Mouse (Mus musculus) gastrocnemius, adult 18-20 months (tissue): Measurements from ENCODE around the gene Creb3l4. TPM values are rescaled to one million over a fixed set of nuclear protein-coding genes. Genes with fewer than 3 reads are reported as not detected.
"Not testable (repeated sequence)": the region's sequence is repeated elsewhere in the genome, so short reads cannot be mapped to it uniquely, and the experiment has no call there.

Experiments
- DNase-seq: peaks from one replicate; pipeline ENCODE4 v3.0.0; 2021; ENCODE audit warnings: low spot score
- long read RNA-seq, 2 experiments: library from polyadenylated mRNA; stranded (forward); transcript quantifications; one replicate each; pipeline ENCODE4 v2.0.0; 2021
- total RNA-seq, 2 experiments: library from RNA; stranded (reverse); gene quantifications; 2 replicates each; pipeline ENCODE4 v1.2.3; 2021

Creb3l4 gene
- total RNA-seq = not detected
- long read RNA-seq, experiment 1 = 0 reads
- long read RNA-seq, experiment 2 = 0 reads

DNA sequence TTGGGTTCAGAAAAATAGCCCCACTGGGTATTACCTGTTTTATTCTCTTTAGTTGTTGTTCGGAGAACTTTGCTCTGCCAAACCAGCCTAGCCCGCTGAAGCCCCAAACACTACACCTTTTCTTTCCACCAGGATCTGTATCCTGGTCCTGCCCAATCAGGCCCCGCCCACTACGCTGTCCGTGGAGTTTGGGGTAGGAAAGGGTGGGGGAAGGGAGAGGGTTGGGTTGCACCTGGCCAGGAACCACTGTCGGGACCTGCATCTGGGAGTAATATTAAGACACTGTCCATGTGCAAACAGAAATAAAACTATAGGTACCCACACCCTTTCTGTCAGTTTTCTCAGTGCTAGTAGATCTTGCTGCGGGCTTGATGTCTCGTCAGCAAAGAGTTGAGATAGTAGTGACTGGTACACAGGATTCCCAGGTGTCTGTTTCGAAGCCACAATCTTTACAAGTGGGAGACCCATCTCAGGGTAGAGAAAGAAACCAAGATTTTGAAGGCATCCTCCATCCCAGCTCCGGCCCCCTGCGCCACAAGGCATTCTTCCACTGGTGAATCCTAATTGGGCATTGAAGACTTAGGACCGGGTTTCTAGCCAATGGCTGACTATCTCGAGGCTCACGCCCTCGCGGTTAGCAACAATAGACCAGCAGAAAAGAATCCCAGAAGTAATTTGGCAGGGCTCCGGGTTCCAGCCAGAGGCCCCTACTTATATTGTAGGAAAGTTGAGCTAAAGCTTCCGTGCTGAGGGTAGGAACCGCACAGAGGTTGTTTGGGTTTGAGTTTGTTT is at the start of gene Creb3l4:
Gene Creb3l4 (minus strand): TSS at position 529 of the 792 bp plus-strand sequence.
- no peak for DNase-seq

DNA sequence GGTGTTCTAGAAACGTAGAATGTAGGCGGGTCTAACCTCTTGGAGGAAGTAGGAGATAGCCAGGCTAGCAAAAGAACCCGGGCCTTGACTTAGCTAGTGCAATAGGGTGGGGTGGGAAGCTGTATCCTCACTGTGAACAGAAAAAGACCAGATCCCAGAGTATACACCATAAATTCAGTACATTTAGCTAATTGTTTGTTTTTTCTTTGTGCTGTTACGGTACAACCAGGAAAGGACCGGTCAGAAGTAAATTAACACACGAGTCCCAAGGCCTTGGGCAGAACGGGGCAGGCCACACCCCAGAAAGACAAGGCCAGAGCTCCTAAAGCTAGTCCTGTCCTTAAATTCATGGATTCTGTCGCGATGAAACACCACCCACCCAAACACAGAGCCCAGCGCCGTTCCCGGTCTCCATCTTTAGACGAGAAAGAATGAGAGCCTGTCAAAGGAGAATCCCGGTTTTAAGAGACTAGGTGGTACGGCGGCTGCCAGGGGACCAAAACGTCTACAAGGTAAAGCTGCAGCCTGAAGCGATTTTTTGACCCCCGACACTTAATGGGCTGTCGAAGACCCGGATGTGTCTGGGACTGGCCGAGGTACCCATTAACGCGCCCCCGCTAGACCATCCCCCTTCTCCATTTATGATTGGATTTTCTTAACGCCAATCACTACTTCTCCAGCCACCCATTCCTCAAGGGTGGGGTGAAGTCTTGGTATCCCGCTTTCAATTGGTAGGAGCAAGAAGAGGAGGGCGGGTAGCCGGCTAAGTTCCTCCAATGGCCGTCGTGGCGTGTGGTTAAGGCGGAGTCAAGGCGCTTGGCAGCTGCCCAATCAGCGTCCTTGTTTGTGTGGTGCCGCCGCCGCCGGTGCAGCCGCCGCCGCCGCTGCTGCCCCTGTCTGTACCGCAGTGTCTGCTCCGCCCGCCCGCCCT is 49.3 kb upstream of the Creb3l4 start, which contains the start of gene Gatad2b:
Gene Gatad2b (plus strand): TSS at position 834 of the 931 bp plus-strand sequence.
- DNase-seq = peak; percentile 100

DNA sequence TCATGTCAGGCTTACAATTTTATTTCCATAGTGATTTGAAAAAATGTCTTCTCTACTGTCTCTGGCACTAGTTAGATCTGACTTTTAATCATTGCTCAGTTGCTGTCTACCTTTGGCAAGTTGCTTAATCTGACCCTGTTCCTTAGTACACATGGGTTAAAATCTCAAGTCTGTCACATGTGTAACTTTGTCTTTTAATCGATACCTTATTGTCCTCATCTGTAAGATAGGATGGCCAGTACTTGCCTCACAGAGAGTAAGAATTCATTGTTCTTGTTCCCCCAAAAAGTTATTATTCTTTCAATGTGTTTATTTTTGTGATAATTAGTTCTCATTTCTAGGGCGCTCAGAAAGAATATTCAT is 48.7 kb upstream of the Creb3l4 start:
- DNase-seq = no peak

DNA sequence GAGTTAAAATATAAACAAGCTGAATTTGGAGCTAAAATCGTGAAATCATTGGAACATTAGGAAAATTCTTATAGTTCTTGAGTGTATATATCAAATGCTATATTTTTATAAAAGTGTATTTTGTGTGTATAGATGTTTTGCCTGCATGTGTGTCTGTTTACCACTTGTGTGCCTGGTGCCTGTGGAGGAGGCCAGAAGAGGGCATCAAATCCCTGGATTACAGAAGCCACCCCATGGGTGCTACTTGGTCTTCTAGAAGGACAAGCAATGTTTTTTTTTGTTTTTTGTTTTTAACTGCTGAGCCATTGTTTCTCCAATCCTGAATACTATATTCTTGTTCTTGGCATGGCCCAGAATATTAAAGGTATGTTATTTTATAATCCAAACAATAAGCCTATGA is 47.3 kb upstream of the Creb3l4 start:
- no peak for DNase-seq

DNA sequence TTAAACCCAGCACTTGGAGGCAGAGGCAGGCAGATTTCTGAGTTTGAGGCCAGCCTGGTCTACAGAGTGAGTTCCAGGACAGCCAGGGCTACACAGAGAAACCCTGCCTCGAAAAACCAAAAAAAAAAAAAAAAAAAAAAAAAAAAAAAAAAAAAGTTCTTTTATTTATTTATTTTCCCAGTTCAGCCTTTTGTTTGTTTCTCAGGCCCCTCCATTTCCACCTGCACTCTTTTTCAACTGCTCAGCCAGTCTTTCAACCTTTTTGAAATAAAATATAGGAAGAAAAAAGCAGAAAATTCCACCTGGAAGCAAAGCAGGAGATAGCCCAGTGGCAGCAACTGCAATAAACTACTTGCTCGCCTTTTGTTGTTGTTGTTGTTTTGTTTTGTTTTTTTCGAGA is 46.1 kb upstream of the Creb3l4 start:
- DNase-seq = not testable (repeated sequence)

DNA sequence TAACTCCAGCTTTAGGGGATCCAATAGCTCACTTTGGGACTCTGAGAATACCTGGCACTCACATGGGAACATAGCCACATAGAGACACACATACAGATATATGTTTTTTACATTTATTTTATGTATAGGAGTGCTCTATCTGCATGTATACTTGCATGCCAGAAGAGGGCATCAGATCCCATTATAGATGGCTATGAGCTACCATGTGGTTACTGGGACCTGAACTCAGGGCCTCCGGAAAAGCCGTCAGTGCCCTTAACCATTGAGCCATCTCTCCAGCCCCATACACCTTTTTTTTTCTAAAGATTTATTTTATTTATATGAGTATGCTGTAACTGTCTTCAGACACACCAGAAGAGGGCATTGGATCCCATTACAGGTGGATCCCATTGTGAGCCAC is 40.8 kb upstream of the Creb3l4 start:
- DNase-seq = no peak

DNA sequence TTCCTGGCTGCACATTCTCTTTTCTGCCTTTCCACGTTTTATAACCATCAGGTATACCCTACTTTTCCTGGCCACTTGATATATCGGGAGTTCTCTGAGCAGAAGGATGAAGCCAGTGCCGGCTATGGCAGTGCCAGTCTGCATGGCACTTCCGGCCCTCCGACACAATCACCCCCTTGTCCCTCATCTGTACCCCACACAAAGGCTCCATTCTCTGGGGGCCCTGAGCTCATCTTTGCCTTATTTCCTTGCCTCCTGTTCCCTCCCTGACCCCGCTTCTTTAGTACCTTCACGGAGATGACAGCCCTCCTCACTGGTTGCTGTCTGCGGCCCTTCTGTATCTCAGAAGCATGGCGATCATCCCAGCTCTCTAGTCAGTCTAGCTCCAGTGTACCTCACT is 37.4 kb upstream of the Creb3l4 start:
- DNase-seq = no peak

DNA sequence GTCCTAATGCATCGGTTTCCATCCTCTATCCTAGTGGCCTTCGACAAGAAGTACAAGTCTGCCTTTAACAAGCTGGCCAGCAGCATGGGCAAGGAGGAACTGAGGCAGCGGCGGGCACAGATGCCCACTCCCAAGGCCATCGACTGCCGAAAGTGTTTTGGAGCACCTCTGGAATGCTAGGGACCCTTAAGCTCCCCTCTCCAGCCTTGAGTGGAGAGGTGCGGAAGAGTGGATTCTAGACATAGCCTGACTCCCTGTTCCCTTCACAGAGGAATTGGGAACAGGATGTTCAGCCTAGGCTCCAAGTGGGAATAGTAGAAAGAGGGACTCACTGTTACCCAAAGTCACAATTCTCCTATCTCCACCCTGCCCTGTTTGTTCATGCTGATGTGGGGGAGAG is 36.4 kb upstream of the Creb3l4 start:
- DNase-seq = no peak

DNA sequence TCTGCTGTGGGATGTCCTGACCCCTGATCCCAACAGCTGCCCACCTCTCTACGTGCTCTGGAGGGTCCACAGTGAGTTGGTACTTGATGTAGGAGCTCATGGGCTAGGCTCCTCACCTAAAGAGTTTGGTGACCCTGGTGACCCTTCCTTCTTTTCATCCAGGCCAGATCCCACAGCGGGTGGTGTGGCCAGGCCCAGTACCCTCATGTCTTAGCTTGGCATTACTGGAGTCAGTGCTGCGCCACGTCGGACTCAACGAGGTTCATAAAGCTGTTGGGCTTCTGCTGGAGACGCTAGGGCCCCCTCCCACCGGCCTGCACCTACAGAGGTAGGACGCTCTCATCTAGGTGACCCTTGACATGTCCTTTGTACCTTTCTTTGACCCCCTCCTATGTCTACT is 35.9 kb upstream of the Creb3l4 start:
- no peak for DNase-seq

DNA sequence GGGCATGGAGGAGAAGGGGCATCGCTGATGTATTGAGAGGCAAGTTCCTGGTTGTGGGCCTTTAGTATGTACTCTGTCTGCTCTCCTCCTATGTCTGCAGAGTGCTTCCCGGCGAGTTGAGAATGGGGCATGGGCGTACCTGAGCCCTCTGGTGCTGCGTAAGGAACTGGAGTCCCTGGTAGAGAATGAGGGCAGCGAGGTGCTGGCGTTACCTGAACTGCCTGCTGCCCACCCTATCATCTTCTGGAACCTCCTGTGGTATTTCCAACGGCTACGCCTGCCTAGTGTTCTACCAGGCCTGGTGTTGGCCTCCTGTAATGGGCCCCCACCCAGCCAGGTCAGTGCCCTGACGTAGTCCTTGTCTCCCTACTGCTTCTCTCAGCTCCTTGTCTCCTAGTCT is 34.9 kb upstream of the Creb3l4 start:
- DNase-seq = no peak

DNA sequence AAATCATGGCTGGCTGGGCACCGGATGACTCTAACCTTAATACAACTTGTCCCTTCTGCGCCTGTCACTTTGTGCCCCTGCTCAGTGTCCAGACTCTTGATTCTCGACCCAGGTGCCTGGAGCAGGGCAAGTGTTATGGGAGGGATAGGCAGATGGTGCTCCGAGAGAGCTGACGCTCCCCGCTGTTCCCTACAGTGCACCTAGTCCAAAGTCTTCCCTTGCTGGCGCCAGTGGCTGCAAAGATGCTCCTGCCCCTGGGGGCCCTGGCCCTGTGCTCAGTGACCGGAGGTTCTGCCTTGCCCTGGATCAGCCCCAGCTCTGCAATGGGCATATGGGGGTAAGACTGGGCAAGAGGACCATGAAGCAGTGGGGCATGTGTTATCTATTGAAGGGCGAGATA is 34.5 kb upstream of the Creb3l4 start:
- no peak for DNase-seq

DNA sequence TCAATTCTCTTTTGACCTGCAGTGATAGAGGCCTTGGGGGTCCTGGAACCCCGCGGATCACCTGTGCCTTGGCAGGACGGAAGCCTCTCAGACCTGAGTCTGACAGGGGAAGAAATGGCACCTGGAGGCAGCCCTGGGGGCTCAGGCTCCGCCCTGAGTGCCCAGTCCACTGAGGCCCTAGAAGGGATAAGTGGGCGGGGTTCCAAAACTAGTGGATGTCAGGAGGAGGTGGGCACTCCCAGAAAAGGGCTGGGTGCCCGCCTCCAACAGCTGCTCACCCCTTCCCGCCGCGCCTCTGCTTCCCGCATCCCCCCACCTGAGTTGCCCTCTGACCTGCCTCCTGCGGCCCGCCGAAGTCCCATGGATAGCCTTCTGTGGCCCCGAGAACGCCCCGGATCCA is 33.5 kb upstream of the Creb3l4 start:
- no peak for DNase-seq

DNA sequence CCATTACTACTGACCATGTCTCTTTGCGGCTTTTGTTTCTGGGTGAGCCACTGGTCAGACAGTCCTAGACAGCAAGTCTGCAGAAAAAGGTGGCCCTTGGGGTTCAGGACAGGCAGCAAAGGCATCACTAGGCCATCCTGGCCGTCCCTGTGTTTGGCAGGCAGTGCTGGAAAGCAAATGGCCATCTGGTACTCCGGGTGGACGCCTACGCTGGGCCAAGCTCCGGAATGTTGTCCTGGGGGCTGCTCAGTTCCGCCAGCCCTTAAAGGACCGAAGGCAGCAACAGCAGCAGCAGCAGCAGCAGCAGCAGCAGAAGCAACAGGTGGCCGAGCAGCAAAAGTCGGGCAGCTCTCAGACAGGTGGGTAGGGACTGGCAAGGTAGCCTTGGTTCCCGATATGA is 32.0 kb upstream of the Creb3l4 start:
- DNase-seq = no peak

DNA sequence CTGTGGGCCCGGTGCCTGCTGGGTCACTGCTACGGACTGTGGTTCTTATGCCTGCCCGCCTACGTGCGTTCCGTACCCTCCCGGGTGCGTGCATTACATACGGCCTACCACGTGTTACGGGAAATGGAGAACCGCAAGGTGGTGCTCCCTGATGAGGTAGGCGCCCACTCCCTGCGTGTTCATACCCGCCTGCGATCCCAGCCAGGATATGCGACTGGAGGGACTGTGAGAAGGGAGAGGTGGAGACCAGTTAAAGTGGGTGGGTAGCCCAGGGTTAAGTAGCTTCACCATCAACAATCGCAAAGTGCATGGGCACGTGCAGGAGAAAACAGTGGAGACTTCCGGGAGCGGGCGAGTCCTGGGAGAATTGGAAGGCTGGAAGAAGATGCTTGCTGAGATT is 30.5 kb upstream of the Creb3l4 start:
- DNase-seq = no peak

DNA sequence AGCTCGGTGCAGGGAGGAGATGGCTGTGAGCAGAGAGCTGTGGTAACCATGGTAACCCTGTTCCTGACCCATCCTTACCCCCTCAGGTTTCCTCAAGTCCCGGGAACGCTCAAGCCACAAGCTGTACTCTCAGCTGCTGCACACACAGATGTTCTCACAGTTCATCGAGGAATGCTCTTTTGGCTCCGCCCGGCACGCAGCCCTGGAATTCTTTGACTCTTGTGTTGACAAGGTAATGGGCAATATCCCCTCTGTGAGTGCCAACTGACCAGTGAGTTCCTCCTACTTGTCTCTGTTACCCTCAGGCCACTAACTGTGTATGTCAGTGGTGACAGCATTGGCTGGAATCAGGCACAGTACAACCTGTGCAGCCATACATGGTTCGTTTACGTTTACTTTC is 28.9 kb upstream of the Creb3l4 start:
- no peak for DNase-seq

DNA sequence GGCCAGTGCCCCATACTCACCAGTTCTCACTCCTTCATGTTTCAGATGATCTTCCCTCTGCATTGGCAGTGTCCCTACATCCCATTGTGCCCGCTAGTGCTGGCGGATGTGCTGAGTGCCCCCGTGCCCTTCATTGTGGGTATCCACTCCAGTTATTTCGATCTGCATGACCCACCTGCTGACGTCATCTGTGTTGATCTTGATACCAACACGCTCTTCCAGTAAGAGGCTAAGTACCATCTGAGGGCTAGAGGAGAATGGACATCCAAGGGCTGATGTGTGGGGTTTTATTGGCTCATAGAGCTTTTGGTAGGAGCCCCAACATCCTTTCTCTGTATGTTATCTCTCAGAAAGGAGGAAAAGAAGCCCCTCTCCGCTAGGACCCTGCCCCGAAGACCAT is 27.5 kb upstream of the Creb3l4 start:
- DNase-seq = no peak

DNA sequence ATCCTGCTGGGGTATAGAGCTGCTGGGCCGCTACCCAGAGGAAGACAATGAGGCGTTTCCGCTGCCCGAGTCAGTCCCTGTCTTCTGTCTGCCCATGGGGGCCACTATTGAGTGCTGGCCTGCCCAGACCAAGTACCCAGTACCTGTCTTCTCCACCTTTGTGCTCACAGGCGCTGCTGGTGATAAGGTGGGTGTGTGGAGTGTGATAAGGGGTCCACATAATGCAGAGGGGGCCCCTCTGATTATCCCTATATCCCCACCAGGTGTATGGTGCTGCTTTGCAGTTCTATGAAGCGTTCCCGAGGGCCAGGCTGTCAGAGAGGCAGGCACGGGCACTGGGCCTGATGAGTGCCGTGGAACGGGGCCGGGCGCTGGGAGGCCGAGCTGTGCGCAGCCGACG is 25.7 kb upstream of the Creb3l4 start:
- no peak for DNase-seq

DNA sequence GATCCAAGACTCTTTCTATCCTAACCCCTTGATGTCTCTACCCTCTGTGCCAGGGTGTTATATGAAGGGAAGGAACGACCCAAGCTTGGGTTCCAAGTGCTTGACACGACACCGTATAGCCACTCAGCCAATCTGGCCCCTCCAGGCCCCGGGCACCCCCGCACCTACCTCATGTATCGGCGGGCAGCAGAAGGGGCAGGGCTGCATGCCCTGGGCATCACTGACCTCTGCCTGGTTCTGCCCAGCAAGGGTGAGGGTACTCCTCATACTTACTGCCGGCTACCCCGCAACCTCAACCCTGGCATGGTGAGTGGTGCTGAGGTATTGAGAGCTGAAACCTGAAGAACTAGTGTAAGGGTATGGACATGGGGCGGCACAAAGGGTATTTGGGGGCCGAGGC is 24.9 kb upstream of the Creb3l4 start:
- no peak for DNase-seq

DNA sequence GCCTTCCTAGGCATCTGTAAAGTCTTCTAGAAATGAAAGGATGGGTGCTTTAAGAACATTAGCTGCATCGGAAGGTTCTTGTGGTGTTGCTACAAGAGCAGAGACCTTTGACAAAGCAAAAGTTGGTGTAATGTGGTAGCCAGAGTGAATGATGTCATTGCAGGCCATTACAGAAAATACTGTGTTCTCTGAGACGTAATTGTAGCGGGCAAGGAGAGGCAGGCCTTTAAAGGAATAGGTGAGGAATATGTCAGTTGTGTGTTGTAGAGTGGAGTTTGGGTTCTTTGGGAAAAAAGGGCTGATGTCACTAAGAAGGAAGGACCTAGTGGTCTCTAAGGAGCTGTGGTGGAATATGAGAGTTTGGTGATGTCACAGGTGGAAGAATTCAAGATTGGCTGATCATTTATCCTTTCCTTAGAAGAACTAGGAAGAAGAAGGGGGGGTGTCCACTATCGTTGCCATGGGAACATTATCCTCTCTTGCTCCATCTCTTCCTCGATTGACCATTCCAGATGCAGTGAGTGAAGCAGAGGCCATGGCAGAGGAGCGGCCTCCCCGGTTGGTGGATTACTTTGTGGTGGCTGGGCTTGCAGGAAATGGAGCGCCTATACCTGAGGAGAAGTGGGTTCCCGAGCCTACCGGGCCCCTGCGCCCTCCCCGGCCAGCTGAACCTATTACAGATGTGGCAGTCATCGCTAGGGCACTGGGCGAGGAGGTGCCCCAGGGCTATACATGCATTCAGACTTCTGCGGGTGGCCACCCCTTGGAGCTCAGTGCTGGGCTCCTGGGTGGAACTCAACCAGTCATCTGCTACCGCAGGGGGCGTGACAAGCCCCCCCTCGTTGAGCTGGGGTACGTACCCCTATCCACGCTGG is 23.8 kb upstream of the Creb3l4 start:
- DNase-seq = no peak

DNA sequence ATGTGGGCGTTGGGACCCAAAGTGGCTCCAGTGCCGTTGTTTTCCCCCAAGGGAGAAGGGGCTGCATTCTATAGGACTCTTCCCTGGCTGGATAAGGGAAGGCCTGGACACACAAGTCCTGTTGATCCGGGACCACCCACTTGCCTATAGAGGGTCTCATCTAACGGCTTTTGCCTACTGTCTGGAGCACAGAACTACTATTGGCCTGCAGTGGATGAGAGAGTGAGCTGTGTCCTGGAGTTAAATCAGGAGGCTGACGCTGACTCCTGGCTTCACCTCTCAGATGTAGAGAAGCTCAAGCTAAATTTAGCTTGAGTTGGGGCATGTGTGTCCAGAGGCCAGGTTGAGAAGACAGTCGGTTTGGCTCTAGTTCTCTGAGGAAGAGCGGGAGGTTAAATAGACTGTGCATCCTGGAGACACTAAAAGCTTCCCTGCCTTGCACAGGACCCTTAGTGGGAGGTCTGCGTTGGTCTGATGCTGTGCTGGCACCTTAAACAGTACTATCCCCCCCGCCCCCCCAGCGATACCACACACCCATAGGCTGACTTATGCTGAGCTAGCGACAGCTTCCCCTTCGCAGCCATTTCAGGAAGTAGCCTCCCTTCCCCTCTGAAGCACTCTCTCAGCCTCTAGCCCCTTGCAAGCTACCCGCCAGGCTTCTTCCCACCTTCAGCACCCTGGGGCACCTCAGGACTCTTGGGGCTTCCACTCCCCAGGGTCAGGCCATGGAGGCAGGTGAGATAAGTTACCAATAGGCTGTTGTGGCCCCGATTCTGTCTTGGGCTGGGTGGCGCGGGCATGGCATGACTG is 22.8 kb upstream of the Creb3l4 start:
- DNase-seq = peak; percentile 77
